Mouse (Mus musculus) CH12.LX (cell line): ENCODE measurements around the gene Celsr2. TPM values are rescaled to one million over a fixed set of nuclear protein-coding genes. Genes with fewer than 3 reads are reported as not detected.

Experiments
- DNase-seq: peaks from one replicate; pipeline ENCODE4 v3.0.0-alpha.2; 2013; ENCODE audit errors: extremely low read depth
- H3K27ac ChIP-seq: 2 replicates; pipeline ENCODE4 v1.5.1; 2012; ENCODE audit warnings: low read depth, mild to moderate bottlenecking, control low read depth, moderate library complexity; ENCODE audit not compliant: insufficient read depth
- H3K27me3 ChIP-seq: replicated peaks from 2 replicates; pipeline ENCODE3; 2012; ENCODE audit warnings: inconsistent platforms
- H3K36me3 ChIP-seq, 2 experiments: replicated peaks in 1 of 2; 2 replicates each; pipeline versions ENCODE3 to v1.6.1; 2012; ENCODE audit warnings: inconsistent platforms in 1 of 2, low read length in 1 of 2, mild to moderate bottlenecking in 1 of 2, mixed read lengths in 1 of 2, moderate library complexity in 1 of 2; ENCODE audit not compliant: control insufficient read depth in 1 of 2, insufficient read depth in 1 of 2
- H3K4me1 ChIP-seq, 2 experiments: 2 replicates each; pipeline ENCODE4 v1.6.1; 2012; ENCODE audit warnings: inconsistent platforms in 1 of 2, moderate library complexity in 1 of 2; ENCODE audit not compliant: insufficient read depth in 2 of 2, control insufficient read depth in 1 of 2
- H3K4me2 ChIP-seq: 2 replicates; pipeline ENCODE4 v1.6.1; 2012; ENCODE audit warnings: low read depth, mild to moderate bottlenecking, control low read depth; ENCODE audit not compliant: poor library complexity, insufficient read depth, severe bottlenecking
- H3K4me3 ChIP-seq, 3 experiments: fragments of 150-350 bp in 1 of 3; sonication (generic) in 1 of 3; replicated peaks in 1 of 3; 2 replicates each; pipeline versions ENCODE3 to v1.5.1; 2011 to 2012; ENCODE audit warnings: low read depth in 2 of 3, low read length in 2 of 3, mild to moderate bottlenecking in 2 of 3, moderate library complexity in 2 of 3, control low read depth in 1 of 3, improper control_type of control experiment in 1 of 3, inconsistent platforms in 1 of 3, mixed read lengths in 1 of 3; ENCODE audit not compliant: poor library complexity in 1 of 3
- H3K79me2 ChIP-seq: replicated peaks from 2 replicates; pipeline ENCODE4 v1.6.1; 2012; ENCODE audit warnings: mild to moderate bottlenecking, moderate library complexity; ENCODE audit not compliant: control insufficient read depth, poor library complexity, insufficient read depth, severe bottlenecking; ENCODE audit errors: extremely low read depth
- H3K9ac ChIP-seq: 2 replicates; pipeline ENCODE4 v1.6.1; 2012; ENCODE audit warnings: low read depth, mild to moderate bottlenecking, control low read depth, moderate library complexity; ENCODE audit not compliant: insufficient read depth
- H3K9me3 ChIP-seq: replicated peaks from 2 replicates; pipeline ENCODE3; 2012; ENCODE audit warnings: low read length, inconsistent platforms, mixed read lengths
- BHLHE40 ChIP-seq: IDR thresholded peaks from 2 replicates; pipeline ENCODE4 v1.6.1; 2011; ENCODE audit warnings: mild to moderate bottlenecking, low read depth, low read length, improper control_type of control experiment
- CHD1 ChIP-seq: IDR thresholded peaks from 2 replicates; pipeline ENCODE4 v1.6.1; 2012; ENCODE audit warnings: low read depth, low read length, improper control_type of control experiment, inconsistent platforms
- CHD2 ChIP-seq: IDR thresholded peaks from 2 replicates; pipeline ENCODE4 v1.6.1; 2011; ENCODE audit warnings: low read length, improper control_type of control experiment
- ELF1 ChIP-seq: IDR thresholded peaks from 2 replicates; pipeline ENCODE4 v1.6.1; 2014; ENCODE audit warnings: low read depth, mild to moderate bottlenecking, inconsistent platforms, low read length, improper control_type of control experiment
- ETS1 ChIP-seq: conservative IDR thresholded peaks from 2 replicates; pipeline ENCODE4 v1.6.1; 2012; ENCODE audit warnings: low read depth, mild to moderate bottlenecking, inconsistent platforms, low read length, improper control_type of control experiment, moderate library complexity
- HCFC1 ChIP-seq: IDR thresholded peaks from 2 replicates; pipeline ENCODE4 v1.6.1; 2012; ENCODE audit warnings: low read depth, mild to moderate bottlenecking, inconsistent platforms, low read length, improper control_type of control experiment
- JUN ChIP-seq: IDR thresholded peaks from 2 replicates; pipeline ENCODE4 v1.6.1; 2011; ENCODE audit warnings: low read depth, mild to moderate bottlenecking, low read length, improper control_type of control experiment, moderate library complexity; ENCODE audit not compliant: insufficient read depth
- JUND ChIP-seq: conservative IDR thresholded peaks from 2 replicates; pipeline ENCODE4 v1.6.1; 2011; ENCODE audit warnings: low read depth, low read length, improper control_type of control experiment
- KAT2A ChIP-seq: IDR thresholded peaks from 2 replicates; pipeline ENCODE4 v1.6.1; 2012; ENCODE audit warnings: low read length, improper control_type of control experiment, inconsistent platforms; ENCODE audit not compliant: insufficient replicate concordance
- MAFK ChIP-seq: IDR thresholded peaks from 2 replicates; pipeline ENCODE4 v1.6.1; 2011; ENCODE audit warnings: low read length, improper control_type of control experiment; ENCODE audit not compliant: insufficient replicate concordance
- MAX ChIP-seq: IDR thresholded peaks from 2 replicates; pipeline ENCODE4 v1.6.1; 2011; ENCODE audit warnings: low read length, improper control_type of control experiment
- MAZ ChIP-seq: IDR thresholded peaks from 2 replicates; pipeline ENCODE4 v1.6.1; 2012; ENCODE audit warnings: low read depth, mild to moderate bottlenecking, inconsistent platforms, low read length, improper control_type of control experiment, moderate library complexity
- MEF2A ChIP-seq: IDR thresholded peaks from 2 replicates; pipeline ENCODE4 v1.6.1; 2014; ENCODE audit warnings: low read depth, mild to moderate bottlenecking, inconsistent platforms, low read length, improper control_type of control experiment, borderline replicate concordance
- MXI1 ChIP-seq: IDR thresholded peaks from 2 replicates; pipeline ENCODE4 v1.6.1; 2011; ENCODE audit warnings: mild to moderate bottlenecking, low read depth, low read length, improper control_type of control experiment
- NELFE ChIP-seq: IDR thresholded peaks from 2 replicates; pipeline ENCODE4 v1.6.1; 2011; ENCODE audit warnings: low read depth, low read length, improper control_type of control experiment
- NRF1 ChIP-seq: IDR thresholded peaks from 2 replicates; pipeline ENCODE4 v1.6.1; 2014; ENCODE audit warnings: low read depth, mild to moderate bottlenecking, inconsistent platforms, low read length, improper control_type of control experiment, moderate library complexity
- POLR2A ChIP-seq: IDR thresholded peaks from 2 replicates; pipeline ENCODE4 v1.6.1; 2011; ENCODE audit warnings: low read depth, mild to moderate bottlenecking, improper control_type of control experiment, low read length
- POLR2AphosphoS2 ChIP-seq: IDR thresholded peaks from 2 replicates; pipeline ENCODE4 v1.6.1; 2011; ENCODE audit warnings: low read depth, low read length, improper control_type of control experiment
- RAD21 ChIP-seq: IDR thresholded peaks from 2 replicates; pipeline ENCODE4 v1.6.1; 2011; ENCODE audit warnings: low read depth, mild to moderate bottlenecking, low read length, improper control_type of control experiment, moderate library complexity
- RCOR1 ChIP-seq: conservative IDR thresholded peaks from 2 replicates; pipeline ENCODE4 v1.6.1; 2012; ENCODE audit warnings: low read depth, mild to moderate bottlenecking, inconsistent platforms, low read length, improper control_type of control experiment
- SIN3A ChIP-seq: IDR thresholded peaks from 2 replicates; pipeline ENCODE4 v1.6.1; 2012; ENCODE audit warnings: low read length, improper control_type of control experiment, inconsistent platforms
- SMC3 ChIP-seq: IDR thresholded peaks from 2 replicates; pipeline ENCODE4 v1.6.1; 2011; ENCODE audit warnings: low read depth, low read length, improper control_type of control experiment
- TBP ChIP-seq: conservative IDR thresholded peaks from 2 replicates; pipeline ENCODE4 v1.6.1; 2011; ENCODE audit warnings: low read depth, low read length, improper control_type of control experiment
- TCF12 ChIP-seq: IDR thresholded peaks from 2 replicates; pipeline ENCODE4 v1.6.1; 2014; ENCODE audit warnings: low read depth, mild to moderate bottlenecking, inconsistent platforms, low read length, improper control_type of control experiment
- UBTF ChIP-seq: IDR thresholded peaks from 2 replicates; pipeline ENCODE4 v1.6.1; 2012; ENCODE audit warnings: low read depth, mild to moderate bottlenecking, inconsistent platforms, low read length, improper control_type of control experiment, moderate library complexity
- USF1 ChIP-seq: IDR thresholded peaks from 2 replicates; pipeline ENCODE4 v1.6.1; 2014; ENCODE audit warnings: low read depth, mild to moderate bottlenecking, inconsistent platforms, low read length, improper control_type of control experiment
- USF2 ChIP-seq: conservative IDR thresholded peaks from 2 replicates; pipeline ENCODE4 v1.6.1; 2011; ENCODE audit warnings: low read depth, low read length, improper control_type of control experiment
- ZC3H11A ChIP-seq: IDR thresholded peaks from 2 replicates; pipeline ENCODE4 v1.6.1; 2012; ENCODE audit warnings: low read depth, mild to moderate bottlenecking, inconsistent platforms, low read length, improper control_type of control experiment
- ZMIZ1 ChIP-seq: IDR thresholded peaks from 2 replicates; pipeline ENCODE4 v1.6.1; 2012; ENCODE audit warnings: low read depth, mild to moderate bottlenecking, inconsistent platforms, low read length, improper control_type of control experiment
- ZNF384 ChIP-seq: IDR thresholded peaks from 2 replicates; pipeline ENCODE4 v1.6.1; 2012; ENCODE audit warnings: low read depth, low read length, improper control_type of control experiment, inconsistent platforms
- dilution Hi-C: fragments of 300-500 bp; cut with MboI; formaldehyde crosslinking; loops from 2 replicates; pipeline ENCODE4 v1.14.3; 2020; ENCODE audit warnings: low sequenced_read_pairs; ENCODE audit not compliant: extremely low pct_unique_long_range_greater_than_20kb, extremely low pct_ligation_motif_present
- in situ Hi-C: fragments of 300-500 bp; cut with MboI; formaldehyde crosslinking; loops from 3 replicates; pipeline ENCODE4 v1.14.3; 2019; ENCODE audit warnings: low sequenced_read_pairs, low pct_ligation_motif_present, low pct_unique_long_range_greater_than_20kb, mixed read lengths
- polyA plus RNA-seq: library from polyadenylated mRNA; unstranded; fragments of >175 nt; gene quantifications from 2 replicates; pipeline ENCODE4 v1.2.1, GENCODE M21; 2012; ENCODE audit warnings: low read depth; ENCODE audit not compliant: insufficient read length
- total RNA-seq, 2 experiments: library from RNA; depleted of rRNA; stranded (reverse); fragments of 300-350 nt in 1 of 2; fragments of >200 nt in 1 of 2; gene quantifications; 2 replicates each; pipeline ENCODE4 v1.2.3; 2012 to 2014

Gene Celsr2
- total and polyA plus RNA-seq, 3 experiments = not detected

- Histone ChIP-seq H3K4me1 (no peaks in the 10 kb centered on the region; a peak in 1 of 4 replicates), H3K79me2 (0 out of 2 replicates have a peak, but pooled peaks cover 1% of the 10 kb centered on the region), H3K27me3 (no peaks in the 10 kb centered on the region), H3K4me2 (no peak overlapping the region), H3K36me3 (peaks cover 41 to 61% of the 10 kb centered on the region in 2 experiments), H3K4me3 (no peak overlapping the region), H3K9ac (no peak overlapping the region), H3K9me3 (no peaks in the 10 kb centered on the region), H3K27ac (no peak overlapping the region)
- in situ Hi-C loops = loop anchor here (25.0 kb wide), 1 partner anchor 363 kb away; no protein-coding TSS in a partner anchor
- TF ChIP-seq TCF12 (no peak), NELFE (0 out of 2 replicates have a peak, but pooled peaks have one; percentile 13), USF2 (no peak), RAD21 (no peak), MAZ (no peak), CHD2 (no peak), MEF2A (no peak), JUN (no peak), ZNF384 (no peak), BHLHE40 (no peak), NRF1 (no peak), SMC3 (no peak), ZMIZ1 (peak; percentile 61), POLR2A (peak; percentile 21; the same call in 1 of the 2 replicates), POLR2AphosphoS2 (peak; percentile 54; the same call in 1 of the 2 replicates), USF1 (no peak), MXI1 (no peak), ELF1 (no peak), RCOR1 (no peak), HCFC1 (no peak), TBP (no peak), ETS1 (no peak), UBTF (no peak), MAFK (no peak), ZC3H11A (no peak), JUND (no peak), SIN3A (no peak), MAX (no peak), KAT2A (no peak), CHD1 (no peak)
- dilution Hi-C loops = no loop called here
- no peak for DNase-seq
Observed at GRCm38 (mm10) chr3:108423844-108424801, 8.8 kb upstream of the Celsr2 start.
